Mouse (Mus musculus) A20 (cell line): Measurements from ENCODE around the gene Atg9a.

Source experiments
- DNase-seq: peaks from one replicate; pipeline ENCODE4 v3.0.0-alpha.2; 2011; ENCODE audit warnings: low read depth, low spot score

The Atg9a gene

DNA sequence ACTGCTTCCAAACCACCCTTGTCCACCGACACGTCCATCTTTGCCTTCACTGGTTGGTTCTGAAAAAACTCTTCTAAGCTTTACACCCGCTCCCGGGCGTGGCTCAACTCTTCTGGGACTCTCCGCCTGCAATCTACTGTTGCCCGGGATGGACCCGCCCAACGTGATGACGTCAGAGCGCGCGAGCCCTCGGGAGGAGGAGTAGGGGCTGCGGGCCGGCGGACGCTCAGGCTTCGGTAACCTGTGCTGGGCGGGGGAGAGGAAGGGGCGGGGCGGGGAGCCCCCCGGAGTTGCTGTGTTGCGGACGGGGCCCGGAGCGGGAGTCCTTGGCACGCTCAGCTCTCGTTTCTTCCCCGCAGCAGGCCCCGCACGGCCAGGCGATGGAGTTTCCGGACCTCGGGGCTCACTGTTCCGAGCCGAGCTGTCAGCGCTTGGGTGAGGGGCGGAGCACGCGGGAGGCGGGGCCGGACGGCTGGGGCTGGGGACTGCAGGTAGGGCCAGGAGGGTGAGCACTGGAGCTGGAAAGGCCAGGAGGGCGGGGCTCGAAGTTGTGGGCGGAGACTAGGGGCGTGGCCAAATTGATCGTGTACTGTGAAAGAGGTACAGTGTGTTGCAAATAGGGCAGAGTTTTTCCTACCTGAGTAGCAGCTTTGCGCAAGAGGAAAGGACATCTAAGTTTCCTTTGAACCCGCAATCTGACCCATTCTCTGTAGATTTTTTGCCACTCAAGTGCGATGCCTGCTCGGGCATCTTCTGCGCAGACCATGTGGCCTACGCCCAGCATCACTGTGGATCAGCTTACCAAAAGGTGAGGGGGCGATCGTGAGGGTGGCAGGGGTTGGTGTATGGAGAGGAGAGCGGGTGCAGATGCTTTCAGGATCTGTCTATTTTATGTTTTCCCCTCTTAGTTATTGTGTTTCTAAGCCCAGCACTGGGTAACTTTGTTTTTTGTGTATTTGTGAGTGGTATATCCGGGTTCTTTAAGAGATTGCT is 23.2 kb downstream of the Atg9a start, which contains the start of gene Zfand2b:
Gene Zfand2b (plus strand): TSS at position 175 of the 993 bp plus-strand sequence.
- DNase-seq: peak; percentile 97

DNA sequence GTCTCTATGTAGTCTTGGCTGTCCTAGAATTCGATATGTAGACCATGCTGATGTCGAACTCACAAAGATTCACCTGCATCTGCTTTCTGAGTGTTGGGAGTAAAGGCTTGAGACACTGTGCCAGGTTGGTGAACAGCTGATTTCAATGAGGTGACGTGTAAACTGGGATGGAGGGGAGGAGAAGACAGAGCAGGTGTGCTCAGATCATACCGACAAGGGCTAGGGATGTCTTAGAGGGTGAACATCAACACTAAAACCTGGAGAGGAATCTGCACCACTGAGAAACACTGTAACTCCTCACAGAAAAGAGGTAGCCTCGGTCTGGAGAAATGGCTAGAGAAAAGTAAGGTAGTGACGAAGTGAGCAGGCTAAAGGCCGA is 23.9 kb downstream of the Atg9a start:
- no peak for DNase-seq

DNA sequence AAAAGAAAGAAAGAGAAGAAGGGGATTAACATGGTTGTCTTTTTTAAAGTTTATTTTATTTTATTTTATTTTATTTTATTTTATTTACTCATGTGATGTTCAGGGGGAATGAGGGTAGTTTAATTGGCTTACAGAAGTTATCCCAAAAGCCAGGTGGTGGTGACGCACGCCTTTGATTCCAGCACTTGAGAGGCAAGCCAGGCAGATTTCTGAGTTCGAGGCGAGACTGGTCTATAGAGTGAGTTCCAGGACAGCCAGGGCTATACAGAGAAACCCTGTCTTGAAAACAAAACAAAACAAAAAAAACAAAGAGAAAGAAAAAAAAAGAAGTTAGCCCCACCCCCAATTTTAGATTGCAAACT is 31.8 kb downstream of the Atg9a start:
- no peak for DNase-seq

DNA sequence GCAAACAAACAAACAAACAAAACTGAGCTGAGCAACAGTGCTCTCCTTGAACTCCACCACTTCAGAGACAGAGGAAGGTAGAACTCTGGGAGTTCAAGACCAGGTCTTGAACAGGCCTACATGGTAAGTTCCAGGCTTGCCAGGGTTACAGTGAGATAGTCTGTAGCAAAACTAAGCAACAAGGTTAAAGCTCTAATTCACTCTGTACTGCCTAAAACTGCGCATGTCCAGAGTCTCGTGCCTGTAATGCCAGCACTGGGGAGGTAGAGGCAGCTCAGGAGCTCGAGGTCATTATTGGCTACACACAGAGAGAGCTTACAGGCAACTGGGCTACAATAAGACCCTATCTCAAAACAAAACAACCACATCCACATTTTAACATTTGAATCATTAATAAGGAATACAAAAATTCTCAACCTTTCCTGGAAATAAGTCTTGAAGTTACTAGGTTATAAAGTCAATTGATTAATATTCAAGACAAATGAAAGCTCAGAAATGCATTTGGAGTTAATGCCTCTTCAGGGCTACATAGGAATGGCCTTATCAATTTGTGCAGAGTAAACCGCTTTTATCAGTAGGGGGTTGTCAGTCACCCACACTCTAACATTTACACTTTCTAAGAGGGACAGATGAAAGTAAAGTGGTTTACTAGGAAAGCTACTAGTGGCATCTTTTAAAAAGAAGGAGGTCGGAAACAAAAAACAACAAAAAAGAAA is 32.3 kb downstream of the Atg9a start:
- DNase-seq: no peak

DNA sequence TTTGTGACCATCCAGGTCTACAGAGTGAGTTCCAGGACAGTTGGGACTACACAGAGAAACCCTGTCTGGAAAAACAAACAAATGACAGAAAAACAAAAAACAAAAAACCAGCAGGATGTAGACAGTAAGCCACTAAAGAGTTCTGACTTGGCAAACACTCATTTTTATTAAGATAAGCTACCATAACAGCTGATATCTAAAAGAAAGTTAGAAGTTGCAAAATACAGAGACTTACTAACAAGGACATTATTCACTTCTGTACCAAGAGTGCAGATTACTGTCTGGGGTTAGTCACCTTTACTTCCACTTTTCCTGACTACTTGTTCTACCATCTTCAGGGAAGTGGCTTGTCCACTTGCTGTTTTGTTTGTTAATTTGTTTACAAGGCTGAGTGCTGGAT is 33.0 kb downstream of the Atg9a start:
- no peak for DNase-seq

DNA sequence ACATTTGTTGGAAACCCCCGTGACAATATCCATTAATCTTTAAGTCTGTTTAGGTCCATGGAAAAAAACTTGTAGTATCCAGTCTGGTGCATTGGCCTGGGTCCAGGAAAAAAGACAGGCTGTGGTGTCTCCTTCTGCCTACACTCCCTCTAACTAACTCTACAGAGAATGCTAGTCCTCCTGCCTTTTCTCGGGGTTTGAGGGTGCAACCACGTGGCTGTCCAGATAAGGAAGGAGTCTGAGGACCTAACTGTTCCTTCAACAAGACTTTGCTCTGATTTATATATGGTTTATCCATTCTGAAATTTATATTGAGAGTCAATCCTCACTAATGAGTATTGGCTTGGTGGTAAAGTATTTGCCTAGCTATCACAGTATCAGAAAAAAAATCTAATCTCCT is 36.2 kb downstream of the Atg9a start:
- DNase-seq: no peak

DNA sequence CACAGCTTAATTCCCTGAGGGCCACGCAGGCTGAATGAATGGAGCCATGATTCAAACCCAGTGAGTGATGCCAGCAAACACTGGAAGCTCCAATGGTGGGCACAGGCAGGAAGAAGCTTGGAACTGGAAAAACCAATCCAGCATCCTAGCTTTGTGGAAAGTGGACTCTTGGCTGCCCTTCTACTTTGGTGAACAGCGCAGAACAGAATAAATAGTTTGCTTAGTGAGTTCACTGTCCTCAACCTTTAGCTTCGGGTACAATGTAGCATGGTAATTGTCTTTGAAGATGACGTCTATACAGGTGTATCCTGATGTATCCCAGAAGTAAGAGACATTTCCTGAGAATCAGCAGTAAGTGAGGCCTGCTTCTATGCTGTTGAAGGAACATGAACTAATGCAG is 43.3 kb downstream of the Atg9a start:
- DNase-seq: no peak

DNA sequence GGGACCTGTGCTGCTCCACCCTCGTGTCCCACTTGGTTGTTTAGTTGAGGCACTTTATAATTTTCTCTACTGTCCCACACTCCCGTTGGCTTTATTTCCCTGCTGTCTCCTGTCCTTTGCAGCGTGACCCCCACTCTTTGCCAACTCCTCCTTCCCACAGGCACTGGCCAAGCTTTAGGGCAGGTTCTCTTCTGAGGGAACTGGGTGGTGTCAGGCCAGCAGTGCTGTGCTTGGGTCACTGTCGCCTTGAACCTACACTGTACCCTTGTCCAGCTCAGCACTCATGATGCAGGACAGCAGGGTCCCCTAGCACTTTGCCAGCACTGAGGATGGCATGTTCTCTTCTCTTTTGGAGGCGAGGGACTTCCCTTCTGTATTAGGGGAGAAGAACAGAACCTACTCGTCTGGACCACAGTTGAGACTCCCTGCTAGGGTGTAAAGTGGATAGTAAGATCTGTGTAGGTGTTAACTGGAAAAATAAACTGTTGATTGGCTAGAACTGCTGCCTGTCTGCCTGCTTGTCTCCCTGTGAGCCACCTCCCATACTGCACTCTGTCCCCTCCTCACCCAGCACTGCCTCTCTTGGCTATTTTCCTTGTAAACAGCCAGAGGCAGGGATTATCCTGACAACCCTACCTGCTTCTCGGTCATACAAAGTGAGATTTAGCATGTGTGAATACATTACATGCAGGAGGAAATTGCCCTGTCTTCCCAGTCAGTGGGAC is 44.4 kb downstream of the Atg9a start:
- DNase-seq: no peak

DNA sequence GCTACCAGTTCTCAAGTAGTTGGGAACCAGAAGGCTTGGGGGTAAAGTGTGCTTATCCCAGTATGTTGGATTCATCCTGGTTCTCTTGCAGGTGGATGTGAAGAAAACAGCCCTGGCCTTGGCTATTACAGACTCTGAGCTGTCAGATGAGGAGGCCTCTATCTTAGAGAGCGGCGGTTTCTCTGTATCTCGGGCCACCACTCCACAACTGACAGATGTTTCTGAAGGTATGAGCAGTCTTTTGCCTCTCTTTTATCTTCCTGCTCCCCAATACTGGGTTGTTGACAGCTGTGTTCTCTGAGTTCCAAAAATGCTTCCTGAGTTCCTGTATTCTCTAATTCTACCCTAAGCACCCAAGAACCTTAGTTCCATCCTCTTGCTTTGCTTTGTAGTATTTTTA is 46.4 kb downstream of the Atg9a start:
- no peak for DNase-seq

DNA sequence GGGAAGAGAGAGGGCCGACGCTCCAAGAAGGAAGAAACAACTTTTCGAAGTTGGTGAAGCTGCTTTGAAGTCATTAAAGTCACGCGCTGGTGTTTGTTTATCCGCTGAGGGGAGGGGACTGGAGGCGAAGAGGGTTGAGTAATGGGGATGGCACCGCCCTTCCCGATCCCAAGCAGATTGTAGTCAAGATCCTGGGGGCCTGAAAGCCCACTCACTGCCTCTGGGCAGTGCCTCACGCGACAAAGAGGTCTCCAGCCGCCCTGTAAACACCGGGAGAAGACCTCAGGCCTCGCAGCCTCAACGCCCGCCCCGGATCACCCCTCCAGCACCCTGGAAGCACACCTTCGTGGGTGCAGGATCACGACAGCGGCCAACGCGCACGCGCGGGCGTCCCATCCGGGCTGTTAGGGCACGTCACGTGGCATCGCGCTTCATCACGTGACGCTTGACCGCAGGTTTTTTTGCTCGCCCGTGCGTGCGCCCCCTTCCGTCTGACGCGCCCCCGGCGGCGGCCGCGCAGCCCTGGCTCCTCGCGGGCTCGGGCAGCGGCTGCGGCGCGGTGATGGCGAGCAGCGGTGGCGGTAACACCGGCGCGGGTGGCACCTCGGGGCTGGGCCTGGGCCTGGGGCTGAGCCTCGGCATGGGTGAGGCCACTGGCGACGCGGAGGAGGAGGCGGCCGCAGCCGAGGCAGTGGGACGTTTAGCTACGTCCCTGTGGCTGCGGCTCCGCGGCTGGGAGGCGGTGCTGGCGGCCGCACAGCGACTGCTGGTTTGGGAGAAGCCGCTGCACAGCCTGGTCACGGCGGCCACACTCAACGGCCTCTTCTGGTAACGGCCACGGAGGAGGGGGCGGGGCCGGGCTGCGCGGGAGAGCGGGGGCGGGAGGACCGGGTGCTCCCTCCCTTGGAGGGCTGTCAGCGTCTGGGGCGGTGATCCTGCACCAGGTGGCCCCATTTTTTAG is 49.4 kb downstream of the Atg9a start, which contains the start of the genes Cnppd1 and Retreg2:
Gene Cnppd1 (minus strand): TSS at position 411 of the 961 bp plus-strand sequence.
Gene Retreg2 (plus strand): TSS at position 478 of the 961 bp plus-strand sequence.
- DNase-seq: peak; percentile 98

DNA sequence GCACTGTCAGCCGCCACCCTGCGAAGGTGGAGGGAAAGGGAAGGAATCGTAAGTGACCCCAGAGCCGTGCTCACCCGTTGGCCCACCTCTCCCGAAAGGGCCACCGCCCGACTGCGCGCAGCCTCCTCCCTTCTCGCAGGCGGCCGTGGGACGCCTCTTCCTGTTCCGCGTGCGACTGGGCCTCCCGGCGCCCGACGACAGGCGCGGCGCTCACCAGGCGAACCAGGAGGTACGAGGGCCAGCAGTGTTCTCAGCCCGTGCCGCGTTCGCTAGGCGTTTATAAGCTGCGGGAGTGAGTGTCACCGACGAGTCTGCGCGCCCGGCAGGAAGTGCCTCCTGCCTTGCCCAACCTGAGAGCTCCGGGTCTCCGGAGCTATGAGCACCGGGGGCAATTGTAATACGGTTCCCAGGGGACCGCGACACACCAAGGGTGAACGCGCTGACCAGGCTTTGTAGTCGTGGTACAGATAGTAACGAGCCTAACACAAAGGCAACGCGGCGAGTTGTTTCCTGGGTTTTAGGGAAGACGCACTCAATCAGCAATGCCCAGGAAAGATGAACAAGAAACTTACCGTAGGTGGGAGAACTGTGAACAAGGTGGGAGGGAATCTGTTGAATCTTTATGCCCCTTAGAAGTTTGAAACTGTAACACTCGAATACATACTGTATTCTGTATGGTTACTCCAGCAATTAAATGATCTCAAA is 50.4 kb downstream of the Atg9a start:
- peak; percentile 79 for DNase-seq

DNA sequence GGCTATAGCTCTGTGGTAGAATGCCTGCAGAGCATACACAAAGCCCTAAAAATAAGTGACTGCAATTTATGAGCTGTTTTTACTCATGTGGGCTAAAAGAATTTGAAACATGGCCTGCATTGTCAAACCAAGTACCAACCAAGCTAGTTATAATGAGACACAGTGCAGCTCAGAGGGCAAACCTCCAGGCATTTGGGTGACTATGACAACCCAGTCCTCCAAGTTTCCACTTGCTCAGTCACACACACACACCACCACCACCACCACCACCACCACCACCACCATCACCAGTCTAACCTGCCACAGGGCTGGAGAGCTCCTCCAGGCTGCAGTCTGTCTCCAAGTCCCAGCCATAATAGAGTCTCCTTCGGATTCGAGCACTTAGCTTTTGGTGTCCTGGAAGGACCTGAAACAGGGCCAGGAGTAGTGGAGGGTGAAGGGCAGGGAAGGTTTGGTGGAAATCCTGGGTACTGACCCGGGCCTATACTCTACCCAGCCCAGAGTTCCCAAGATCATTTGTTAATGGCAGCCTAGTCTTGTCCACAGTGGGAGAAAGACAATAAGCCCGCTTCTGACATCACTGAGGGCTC is 51.3 kb downstream of the Atg9a start:
- DNase-seq: no peak

DNA sequence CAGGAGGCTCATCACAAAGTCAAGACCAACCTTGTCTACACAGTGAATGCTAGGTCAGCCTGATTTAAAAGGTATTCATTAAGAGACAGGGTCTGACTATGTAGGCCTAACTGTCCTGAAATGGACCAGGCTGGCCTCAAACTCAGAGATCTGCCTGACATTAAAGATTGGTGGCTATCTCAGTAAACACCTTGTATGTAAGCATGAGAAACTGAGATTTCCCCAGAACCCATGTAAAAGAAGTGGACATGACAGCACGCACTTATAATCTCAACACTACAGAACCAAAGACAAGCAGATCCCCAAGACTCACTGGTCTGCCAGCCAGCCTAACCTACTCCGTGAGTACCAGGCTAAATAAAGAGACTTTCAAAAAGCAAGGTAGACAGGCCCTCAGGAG is 53.5 kb downstream of the Atg9a start:
- DNase-seq: no peak

DNA sequence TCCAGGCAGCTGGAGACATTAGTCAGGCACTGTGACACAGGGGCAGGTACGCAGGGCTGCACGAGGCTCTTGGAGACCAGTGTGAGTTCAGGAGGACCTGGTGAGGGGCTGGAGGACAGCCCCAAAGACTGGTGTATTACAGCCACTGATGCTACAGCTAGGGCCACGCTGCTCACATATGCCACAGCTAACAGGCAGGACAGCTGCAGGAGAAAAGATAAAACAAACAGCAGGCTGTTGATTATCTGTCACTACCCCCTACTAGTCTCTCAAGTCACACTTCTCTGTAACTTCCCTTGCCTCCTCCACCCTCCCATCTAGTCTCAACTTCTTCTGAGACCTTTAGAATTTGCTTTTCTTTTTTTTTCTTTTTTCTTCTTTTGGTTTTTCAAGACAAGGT is 55.3 kb downstream of the Atg9a start:
- DNase-seq: no peak

DNA sequence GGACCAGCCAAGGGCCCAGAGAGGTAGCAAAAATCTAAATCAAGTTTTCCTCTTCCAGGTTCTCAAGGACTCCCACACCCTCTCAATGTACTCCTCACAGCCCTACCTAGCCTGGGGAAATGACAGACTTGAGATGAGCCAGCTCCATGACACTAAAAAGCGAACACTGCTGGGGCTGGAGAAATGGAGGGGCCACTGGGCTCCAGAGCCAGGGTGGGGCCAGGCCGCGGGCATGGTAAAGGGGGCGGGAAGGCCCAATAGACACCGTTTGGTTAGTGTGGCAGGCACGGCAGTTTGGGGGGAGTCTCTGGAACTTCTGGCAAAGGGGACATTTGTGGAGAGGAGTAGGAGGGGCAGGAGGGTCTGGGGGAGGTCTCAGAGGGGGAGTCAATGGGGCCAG is 55.7 kb downstream of the Atg9a start:
- DNase-seq: no peak

DNA sequence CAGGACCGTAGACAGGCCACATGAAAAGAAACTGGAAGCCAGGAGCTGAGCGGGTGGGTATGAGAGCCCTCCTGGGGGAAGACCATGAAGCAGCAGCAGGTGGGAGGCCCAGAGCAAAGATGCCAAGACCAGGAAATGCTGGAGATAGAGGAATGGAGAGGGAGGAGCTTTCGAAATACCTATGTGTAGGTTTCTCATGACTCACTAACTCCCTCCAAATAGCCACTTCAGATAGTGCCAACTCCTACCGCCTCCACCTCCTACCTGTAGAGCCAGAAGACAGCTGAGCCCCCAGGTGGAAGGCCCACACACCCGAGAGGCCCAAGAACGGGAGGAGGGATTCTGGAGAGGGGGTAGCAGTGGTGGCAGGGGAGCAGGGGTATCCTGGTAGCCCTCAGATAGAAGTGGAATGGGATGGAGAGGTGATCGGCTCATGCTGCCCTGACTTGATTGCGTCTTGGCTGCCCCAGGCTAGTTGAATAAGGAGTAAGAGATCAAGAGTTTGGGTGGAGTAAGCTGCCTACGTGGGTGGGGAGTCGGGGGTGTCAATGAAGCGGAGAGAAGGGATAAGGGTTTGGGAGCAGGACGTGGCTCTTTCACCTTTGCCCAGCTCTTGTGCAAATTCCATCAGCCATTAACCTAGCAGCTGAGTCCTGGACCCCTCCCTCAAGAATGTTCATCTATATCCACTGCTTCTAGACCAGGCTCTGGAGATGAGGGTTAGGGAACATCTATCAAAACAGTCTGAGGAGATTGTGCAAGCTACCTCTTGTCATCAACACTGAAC is 58.4 kb downstream of the Atg9a start, which contains the start of gene Slc23a3:
Gene Slc23a3 (minus strand): TSS at position 470 of the 787 bp plus-strand sequence.
- no peak for DNase-seq
